Mouse (Mus musculus) stomach, postnatal 0 days (tissue): ENCODE results near the gene Crebl2. TPM values are rescaled to one million over a fixed set of nuclear protein-coding genes. Genes with fewer than 3 reads are reported as not detected.

Experiments used
- ATAC-seq: fragments of 200-750 bp; cut with Nextera tagmentation; 2 replicates; pipeline ENCODE4 v1.8.0; 2017; ENCODE audit not compliant: low FRiP score, low TSS enrichment
- DNase-seq: peaks from one replicate; pipeline ENCODE4 v3.0.0-alpha.2; 2016; ENCODE audit warnings: low spot score
- H3K27ac ChIP-seq: fragments of 300-500 bp; sonication (generic); replicated peaks from 2 replicates; pipeline ENCODE4 v1.5.1; 2014; ENCODE audit warnings: mild to moderate bottlenecking, control low read depth
- H3K27me3 ChIP-seq: fragments of 300-500 bp; sonication (generic); 2 replicates; pipeline ENCODE4 v1.6.1; 2014; ENCODE audit warnings: low read length; ENCODE audit not compliant: control insufficient read depth, insufficient read depth
- H3K36me3 ChIP-seq: fragments of 300-500 bp; sonication (generic); 2 replicates; pipeline ENCODE4 v1.6.1; 2014; ENCODE audit warnings: low read length, mixed read lengths; ENCODE audit not compliant: control insufficient read depth, insufficient read depth
- H3K4me1 ChIP-seq: fragments of 300-500 bp; sonication (generic); replicated peaks from 2 replicates; pipeline ENCODE4 v1.6.1; 2014; ENCODE audit warnings: antibody characterized with exemption; ENCODE audit not compliant: control insufficient read depth, insufficient read depth
- H3K4me2 ChIP-seq: fragments of 300-500 bp; sonication (generic); replicated peaks from 2 replicates; pipeline ENCODE4 v1.6.1; 2014; ENCODE audit warnings: low read depth, mild to moderate bottlenecking, control low read depth, moderate library complexity
- H3K4me3 ChIP-seq: fragments of 300-500 bp; sonication (generic); 2 replicates; pipeline ENCODE4 v1.5.1; 2014; ENCODE audit warnings: low read depth, low read length, control low read depth
- H3K9ac ChIP-seq: fragments of 300-500 bp; sonication (generic); 2 replicates; pipeline ENCODE4 v1.6.1; 2014; ENCODE audit warnings: mild to moderate bottlenecking, low read length, control low read depth, mixed read lengths
- H3K9me3 ChIP-seq: fragments of 300-500 bp; sonication (generic); 2 replicates; pipeline ENCODE4 v1.6.1; 2016; ENCODE audit warnings: low read length; ENCODE audit not compliant: control insufficient read depth
- CTCF ChIP-seq: IDR thresholded peaks from 2 replicates; pipeline ENCODE4 v1.5.1; 2016; ENCODE audit warnings: antibody characterized with exemption, low read depth, mild to moderate bottlenecking, moderate library complexity
- EP300 ChIP-seq: optimal IDR thresholded peaks from 2 replicates; pipeline ENCODE3; 2016; ENCODE audit warnings: antibody characterized with exemption
- WGBS: fragments of 180-500 bp; shearing (Covaris S2); extraction: QIAGEN DNeasy Blood & Tissue Kit; methylation state at CpG from one replicate; pipeline ENCODE4 v1.1.7; 2014; 5-methylcytosine and 5-hydroxymethylcytosine counted together
- polyA plus RNA-seq: library from polyadenylated mRNA; unstranded; fragments of >200 nt; fragmentation: Nextera tagmentation; extraction: Ambion mirVana; gene quantifications from 2 replicates; pipeline ENCODE4 v1.2.1, GENCODE M21; 2015

Gene Crebl2
- polyA plus RNA-seq, 1 experiment from 2014 or later, result 4.7 TPM

GRCm38 (mm10) chr6:134801483-134801882 is 28.5 kb upstream of the Crebl2 start:
- TF ChIP-seq EP300, result no peak

GRCm38 (mm10) chr6:134802641-134803043 is 27.3 kb upstream of the Crebl2 start:
- no peak for TF ChIP-seq CTCF
- peak; percentile 95 for TF ChIP-seq EP300
- no peak overlapping the region for H3K4me3 ChIP-seq
- H3K36me3 ChIP-seq, result no peaks in the 10 kb centered on the region
- H3K27me3 ChIP-seq, result no peaks in the 10 kb centered on the region
- 49% methylated on average over 9 of the region's 9 CpGs for WGBS
- H3K9ac ChIP-seq, result no peak overlapping the region
- H3K9me3 ChIP-seq, result no peaks in the 10 kb centered on the region
- no peaks in the 10 kb centered on the region for H3K4me1 ChIP-seq
- peak; percentile 98 for ATAC-seq
- H3K27ac ChIP-seq, result peak overlapping the region; percentile 90
- DNase-seq, result peak; percentile 72
- no peak overlapping the region for H3K4me2 ChIP-seq

More at GRCm38 (mm10) chr6:134801483-134801882, 28.5 kb upstream of the Crebl2 start:
- H3K9me3 ChIP-seq, result no peaks in the 10 kb centered on the region
- no peak overlapping the region; the same call in 1 of the 2 replicates for H3K27ac ChIP-seq
- ATAC-seq (no peak), DNase-seq (no peak)
- no peaks in the 10 kb centered on the region for H3K27me3 ChIP-seq
- WGBS, result 32% methylated on average over 1 of the region's 1 CpGs
- no peaks in the 10 kb centered on the region for H3K36me3 ChIP-seq
- no peaks in the 10 kb centered on the region for H3K4me1 ChIP-seq
- no peak overlapping the region for H3K9ac ChIP-seq
- no peak overlapping the region for H3K4me3 ChIP-seq
- H3K4me2 ChIP-seq, result no peak overlapping the region

DNA sequence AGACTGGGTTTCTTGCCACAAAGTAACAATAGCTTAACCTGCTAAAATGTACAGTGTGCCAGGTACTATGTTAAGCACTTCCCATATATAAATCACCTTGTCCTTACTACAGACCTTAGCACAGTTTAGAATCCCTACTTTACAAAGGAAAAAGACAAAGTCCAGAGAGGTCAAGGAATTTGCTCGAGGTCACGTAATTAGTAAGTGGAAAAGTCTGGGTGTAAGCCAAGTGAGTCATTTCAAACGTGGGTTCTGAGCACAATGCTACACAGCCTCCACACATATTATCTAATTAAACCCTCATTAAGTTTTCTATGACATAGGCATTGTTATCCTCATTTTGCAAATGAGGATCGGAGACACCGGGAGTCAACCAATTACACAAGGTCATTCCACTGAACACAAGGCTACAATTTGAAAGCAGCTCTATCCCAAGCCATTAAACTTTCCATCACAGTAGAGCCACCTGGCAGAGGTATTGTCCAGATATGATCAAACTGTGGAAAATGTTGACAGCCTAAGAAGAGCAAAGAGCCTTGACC is 25.1 kb upstream of the Crebl2 start:
- H3K4me3 ChIP-seq, result no peak overlapping the region
- ATAC-seq (no peak), DNase-seq (peak; percentile 14)
- H3K4me1 ChIP-seq, result no peaks in the 10 kb centered on the region
- TF ChIP-seq CTCF, result no peak
- no peak for TF ChIP-seq EP300
- no peaks in the 10 kb centered on the region for H3K27me3 ChIP-seq
- 55% methylated on average over 5 of the region's 5 CpGs for WGBS
- no peaks in the 10 kb centered on the region for H3K9me3 ChIP-seq
- H3K9ac ChIP-seq, result no peak overlapping the region
- no peak overlapping the region for H3K4me2 ChIP-seq
- no peak overlapping the region for H3K27ac ChIP-seq
- H3K36me3 ChIP-seq, result no peaks in the 10 kb centered on the region

DNA sequence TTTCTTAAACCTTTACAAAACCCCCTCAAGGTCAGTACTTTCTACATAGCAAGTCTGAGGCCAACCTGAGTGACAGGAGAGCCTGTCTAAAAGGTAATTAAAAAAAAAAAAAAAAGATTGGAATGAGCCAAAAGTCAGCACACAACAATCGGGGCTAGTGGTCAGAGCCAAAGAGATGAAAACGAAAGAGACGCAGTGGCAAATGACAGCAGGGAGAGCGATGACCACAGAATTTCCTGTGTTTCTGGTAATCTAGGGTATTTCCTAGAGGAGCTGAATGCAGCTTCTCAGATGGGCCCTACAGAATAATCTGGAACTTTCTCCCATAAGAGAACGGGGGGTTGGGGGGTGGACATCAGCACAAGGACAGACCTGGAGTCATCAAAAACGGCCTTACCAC is 23.8 kb upstream of the Crebl2 start:
- no peak overlapping the region for H3K4me2 ChIP-seq
- H3K27me3 ChIP-seq, result no peaks in the 10 kb centered on the region
- H3K27ac ChIP-seq, result peak overlapping the region; percentile 67; the same call in 1 of the 2 replicates
- WGBS, result 84% methylated on average over 6 of the region's 6 CpGs
- no peaks in the 10 kb centered on the region for H3K36me3 ChIP-seq
- H3K4me3 ChIP-seq, result no peak overlapping the region
- DNase-seq (peak; percentile 7), ATAC-seq (no peak)
- H3K9me3 ChIP-seq, result no peaks in the 10 kb centered on the region
- no peak overlapping the region for H3K9ac ChIP-seq
- TF ChIP-seq CTCF, result no peak
- no peak for TF ChIP-seq EP300
- H3K4me1 ChIP-seq, result no peaks in the 10 kb centered on the region

DNA sequence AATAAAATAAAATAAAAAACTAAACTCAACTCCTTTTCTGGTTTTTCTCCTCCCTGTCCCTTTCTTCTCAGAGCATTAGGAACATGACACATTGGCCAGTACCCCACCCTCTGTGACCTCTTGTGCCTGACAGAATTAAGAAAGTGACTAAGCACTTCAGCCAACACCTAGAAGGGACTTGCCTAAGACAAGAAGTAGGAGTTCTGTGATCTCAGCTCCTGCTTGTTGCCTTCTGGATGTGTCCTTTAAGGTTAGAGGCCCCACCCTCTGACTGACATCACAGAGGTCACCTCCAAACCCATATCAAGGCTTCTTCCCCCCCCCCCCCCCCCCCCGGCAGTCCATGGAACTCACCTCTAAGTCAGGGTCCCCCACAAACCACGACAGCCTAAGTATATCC is 22.9 kb upstream of the Crebl2 start:
- peak; percentile 12 for DNase-seq
- TF ChIP-seq EP300, result no peak
- TF ChIP-seq CTCF, result no peak

GRCm38 (mm10) chr6:134807794-134808193 is 22.2 kb upstream of the Crebl2 start:
- Histone ChIP-seq H3K4me2 (no peak overlapping the region), H3K4me3 (no peak overlapping the region), H3K36me3 (no peaks in the 10 kb centered on the region), H3K27me3 (no peaks in the 10 kb centered on the region), H3K9me3 (no peaks in the 10 kb centered on the region), H3K4me1 (no peaks in the 10 kb centered on the region), H3K9ac (no peak overlapping the region), H3K27ac (peak overlapping the region; percentile 69)
- ATAC-seq (no peak), DNase-seq (peak; percentile 12)
- 82% methylated on average over 11 of the region's 11 CpGs for WGBS
- TF ChIP-seq CTCF (no peak), EP300 (no peak)

More for the DNA sequence above, 22.9 kb upstream of the Crebl2 start:
- Histone ChIP-seq H3K27ac (peak overlapping the region; percentile 67; the same call in 1 of the 2 replicates), H3K36me3 (no peaks in the 10 kb centered on the region), H3K4me2 (no peak overlapping the region), H3K9me3 (no peaks in the 10 kb centered on the region), H3K9ac (no peak overlapping the region), H3K4me1 (no peaks in the 10 kb centered on the region), H3K4me3 (no peak overlapping the region), H3K27me3 (no peaks in the 10 kb centered on the region)
- 71% methylated on average over 1 of the region's 2 CpGs for WGBS
- ATAC-seq, result peak; percentile 36; the same call in 1 of the 2 replicates
